Mouse (Mus musculus): ENCODE measurements at regions not wholly inside any gene's neighbourhood (a gene's known extent, or its start where the extent isn't known, plus 50 kb on each side); places are given as distances from the start of the nearest gene placed in this dataset.

- Histone ChIP-seq H3K27me3 (no peaks in the 10 kb centered on the region), H3K36me3 (no peaks in the 10 kb centered on the region), H3K9ac (no peak overlapping the region), H3K4me1 (no peaks in the 10 kb centered on the region), H3K27ac (no peak overlapping the region), H3K4me3 (no peak overlapping the region), H3K9me3 (no peaks in the 10 kb centered on the region), H3K4me2 (no peak overlapping the region)
- ATAC-seq (ENCODE audit: borderline replicate concordance, extremely low read depth, low FRiP score, low TSS enrichment): no peak
- 92% methylated on average over 6 of the region's 6 CpGs for WGBS
Observed at GRCm38 (mm10) chr1:57574530-57574929, 167.6 kb upstream of the Tyw5 start.

DNA sequence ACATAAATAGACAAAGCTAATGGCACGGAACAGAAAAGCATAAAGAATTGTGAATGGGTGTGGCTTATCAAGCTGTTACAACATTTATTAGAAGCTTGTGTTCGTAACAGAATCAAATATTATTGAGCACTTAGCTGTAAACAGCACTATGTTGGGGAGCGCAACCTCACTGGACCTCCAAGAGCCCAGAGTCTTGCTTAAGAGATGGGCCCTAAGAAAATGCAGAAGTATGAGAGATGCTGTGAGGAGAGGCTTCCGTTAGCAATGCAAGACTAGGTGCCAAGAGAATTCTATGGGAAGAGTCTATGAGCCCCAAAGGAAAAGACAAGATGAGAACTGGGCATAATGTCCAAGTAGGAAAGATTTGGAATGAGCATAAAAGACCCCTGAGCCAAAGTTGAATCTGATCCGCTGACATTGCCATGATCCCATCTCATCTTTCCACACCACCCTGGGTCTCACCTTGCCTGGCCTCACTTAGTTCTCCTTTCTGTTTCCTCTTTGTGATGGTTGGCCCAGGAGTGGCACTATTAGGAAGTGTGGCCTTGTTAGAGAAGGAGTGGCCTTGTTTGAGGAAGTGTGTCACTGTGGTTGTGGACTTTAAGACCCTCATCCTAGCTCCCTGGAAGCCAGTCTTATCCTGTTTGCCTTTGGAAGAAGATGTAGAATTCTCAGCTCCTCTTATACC is 169.3 kb upstream of the Tyw5 start:
- no peak for ATAC-seq (ENCODE audit: borderline replicate concordance, extremely low read depth, low FRiP score, low TSS enrichment)
- Histone ChIP-seq H3K27ac (no peak overlapping the region), H3K4me1 (no peaks in the 10 kb centered on the region), H3K9ac (no peak overlapping the region), H3K4me3 (no peak overlapping the region), H3K4me2 (no peak overlapping the region), H3K27me3 (no peaks in the 10 kb centered on the region), H3K9me3 (no peaks in the 10 kb centered on the region), H3K36me3 (no peaks in the 10 kb centered on the region)
- WGBS: 91% methylated on average over 5 of the region's 5 CpGs

- 51% methylated on average over 3 of the region's 3 CpGs for WGBS
- H3K4me1 ChIP-seq: no peaks in the 10 kb centered on the region
- H3K9ac ChIP-seq: no peak overlapping the region
- no peak overlapping the region for H3K27ac ChIP-seq
- H3K36me3 ChIP-seq: no peaks in the 10 kb centered on the region
- H3K27me3 ChIP-seq: no peaks in the 10 kb centered on the region
- no peaks in the 10 kb centered on the region for H3K9me3 ChIP-seq
- no peak overlapping the region for H3K4me3 ChIP-seq
- H3K4me2 ChIP-seq: no peak overlapping the region
- no peak for ATAC-seq (ENCODE audit: borderline replicate concordance, extremely low read depth, low FRiP score, low TSS enrichment)
Observed at GRCm38 (mm10) chr1:57579086-57579485, 172.2 kb upstream of the Tyw5 start.

DNA sequence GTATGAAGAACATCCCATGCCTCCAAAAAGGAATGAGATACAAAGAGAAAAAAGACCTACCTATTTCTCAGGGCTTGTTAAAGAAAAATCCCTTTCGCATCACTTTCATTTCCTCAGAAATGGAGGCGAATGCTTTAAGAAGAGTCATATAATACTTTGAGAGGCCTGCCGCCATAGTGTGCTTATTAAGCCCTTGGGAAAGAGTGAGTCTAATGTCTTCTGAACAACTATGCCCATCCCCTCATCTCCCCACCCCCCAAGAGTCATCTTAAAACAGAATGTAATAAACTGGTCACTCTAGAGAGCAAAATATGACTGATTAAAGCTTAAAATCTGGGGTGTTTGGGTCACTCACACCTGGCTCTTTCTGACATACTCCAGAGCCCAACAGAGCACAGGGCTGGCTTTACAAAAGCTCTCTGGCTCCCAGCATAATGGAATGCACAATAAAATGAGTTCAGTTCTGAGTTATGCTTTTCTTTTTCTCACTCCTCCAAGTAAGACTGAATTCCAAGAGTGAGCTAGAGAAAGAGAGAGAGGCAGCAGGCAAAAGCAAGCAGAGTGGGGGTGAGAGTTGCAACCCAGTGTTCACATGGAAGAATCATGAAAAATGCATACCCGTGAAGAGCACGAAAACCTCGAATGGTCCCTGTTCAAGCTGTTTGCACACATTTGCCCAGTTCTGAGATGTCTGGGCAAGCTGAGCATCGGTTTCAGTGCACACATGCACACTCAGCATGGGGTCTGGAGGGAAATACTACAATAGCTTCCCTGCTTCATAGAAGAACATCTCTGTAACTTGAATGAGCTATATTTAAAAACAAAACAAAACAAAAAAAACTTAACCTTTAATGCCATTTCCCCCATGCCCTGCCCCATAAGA is 180.0 kb upstream of the Spats2l start:
- no peak for ATAC-seq (ENCODE audit: borderline replicate concordance, extremely low read depth, low FRiP score, low TSS enrichment)

DNA sequence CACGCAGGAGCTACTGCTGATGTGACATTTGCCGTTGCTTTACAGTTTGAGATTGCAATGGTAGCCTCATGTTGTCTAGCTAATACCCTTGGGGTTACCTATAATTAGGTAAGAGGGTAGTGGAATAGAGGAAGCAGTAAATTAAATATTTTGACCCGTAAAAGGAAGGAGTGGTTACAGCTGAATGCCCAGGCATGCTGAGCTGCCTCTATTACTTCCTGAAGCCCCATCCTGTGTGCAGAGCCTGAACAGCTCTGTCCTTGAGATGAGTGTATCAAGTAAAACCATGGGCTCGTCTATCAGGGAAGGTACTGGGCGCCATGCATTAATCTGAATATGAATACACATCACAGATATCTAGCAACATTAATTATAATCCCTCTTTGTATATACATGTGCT is 179.1 kb upstream of the Spats2l start:
- Histone ChIP-seq H3K9me3 (no peaks in the 10 kb centered on the region), H3K27ac (no peak overlapping the region), H3K4me1 (no peaks in the 10 kb centered on the region), H3K4me2 (no peak overlapping the region), H3K36me3 (no peaks in the 10 kb centered on the region), H3K9ac (no peak overlapping the region), H3K27me3 (no peaks in the 10 kb centered on the region), H3K4me3 (no peak overlapping the region)
- WGBS: 54% methylated on average over 5 of the region's 5 CpGs
- ATAC-seq (ENCODE audit: borderline replicate concordance, extremely low read depth, low FRiP score, low TSS enrichment): no peak

More for the DNA sequence above, 180.0 kb upstream of the Spats2l start:
- H3K4me2 ChIP-seq: no peak overlapping the region
- WGBS: 84% methylated on average over 7 of the region's 7 CpGs
- H3K4me3 ChIP-seq: no peak overlapping the region
- no peaks in the 10 kb centered on the region for H3K27me3 ChIP-seq
- no peak overlapping the region for H3K9ac ChIP-seq
- no peaks in the 10 kb centered on the region for H3K9me3 ChIP-seq
- H3K27ac ChIP-seq: no peak overlapping the region
- no peaks in the 10 kb centered on the region for H3K36me3 ChIP-seq
- no peaks in the 10 kb centered on the region for H3K4me1 ChIP-seq

GRCm38 (mm10) chr1:57600951-57601350 is 173.0 kb upstream of the Spats2l start:
- no peak overlapping the region for H3K9ac ChIP-seq
- no peaks in the 10 kb centered on the region for H3K27me3 ChIP-seq
- H3K27ac ChIP-seq: no peak overlapping the region
- H3K36me3 ChIP-seq: no peaks in the 10 kb centered on the region
- no peak overlapping the region for H3K4me3 ChIP-seq
- H3K9me3 ChIP-seq: no peaks in the 10 kb centered on the region
- H3K4me1 ChIP-seq: no peaks in the 10 kb centered on the region
- no peak for ATAC-seq (ENCODE audit: borderline replicate concordance, extremely low read depth, low FRiP score, low TSS enrichment)
- WGBS: 72% methylated on average over 2 of the region's 2 CpGs
- H3K4me2 ChIP-seq: no peak overlapping the region

- WGBS: 45% methylated on average over 1 of the region's 1 CpGs
- Histone ChIP-seq H3K9me3 (no peaks in the 10 kb centered on the region), H3K36me3 (no peaks in the 10 kb centered on the region), H3K27me3 (no peaks in the 10 kb centered on the region), H3K27ac (no peak overlapping the region), H3K4me2 (no peak overlapping the region), H3K4me3 (no peak overlapping the region), H3K4me1 (no peaks in the 10 kb centered on the region), H3K9ac (no peak overlapping the region)
- ATAC-seq (ENCODE audit: borderline replicate concordance, extremely low read depth, low FRiP score, low TSS enrichment): no peak
Observed at GRCm38 (mm10) chr1:57605525-57605924, 168.4 kb upstream of the Spats2l start.

DNA sequence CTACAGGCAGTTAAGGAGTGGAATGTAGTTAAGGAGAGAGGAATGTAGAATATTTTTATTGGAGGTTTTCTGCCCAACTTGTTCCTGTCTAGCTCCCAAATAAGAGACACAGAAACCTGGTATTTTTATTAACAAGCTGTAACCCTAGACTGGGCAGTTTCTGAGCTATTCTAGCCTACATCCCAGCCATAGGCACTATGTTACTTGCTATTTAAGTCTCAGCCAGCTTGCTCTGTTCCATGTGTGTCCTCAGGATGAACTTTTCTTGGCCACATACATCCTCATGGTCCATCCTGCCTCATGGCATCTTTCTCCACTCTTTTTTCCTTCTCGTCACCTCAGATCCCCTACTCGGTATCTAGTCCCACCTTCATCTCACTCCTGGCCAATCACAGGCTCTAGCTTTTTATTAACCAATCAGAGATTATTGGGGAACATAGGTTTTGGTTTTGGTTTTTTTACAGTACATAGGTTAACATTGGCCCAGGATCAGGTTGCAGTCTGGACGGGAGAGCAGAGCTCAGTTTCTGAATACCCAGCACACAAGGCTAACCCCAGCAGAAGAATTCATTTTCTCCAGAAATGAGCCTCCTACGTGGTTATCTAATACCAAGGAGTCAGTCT is 167.8 kb upstream of the Spats2l start:
- no peaks in the 10 kb centered on the region for H3K4me1 ChIP-seq
- H3K4me3 ChIP-seq: no peak overlapping the region
- no peak overlapping the region for H3K27ac ChIP-seq
- WGBS: 61% methylated on average over 4 of the region's 4 CpGs
- H3K4me2 ChIP-seq: no peak overlapping the region
- ATAC-seq (ENCODE audit: borderline replicate concordance, extremely low read depth, low FRiP score, low TSS enrichment): no peak
- no peak overlapping the region for H3K9ac ChIP-seq
- no peaks in the 10 kb centered on the region for H3K9me3 ChIP-seq
- H3K36me3 ChIP-seq: no peaks in the 10 kb centered on the region
- no peaks in the 10 kb centered on the region for H3K27me3 ChIP-seq

DNA sequence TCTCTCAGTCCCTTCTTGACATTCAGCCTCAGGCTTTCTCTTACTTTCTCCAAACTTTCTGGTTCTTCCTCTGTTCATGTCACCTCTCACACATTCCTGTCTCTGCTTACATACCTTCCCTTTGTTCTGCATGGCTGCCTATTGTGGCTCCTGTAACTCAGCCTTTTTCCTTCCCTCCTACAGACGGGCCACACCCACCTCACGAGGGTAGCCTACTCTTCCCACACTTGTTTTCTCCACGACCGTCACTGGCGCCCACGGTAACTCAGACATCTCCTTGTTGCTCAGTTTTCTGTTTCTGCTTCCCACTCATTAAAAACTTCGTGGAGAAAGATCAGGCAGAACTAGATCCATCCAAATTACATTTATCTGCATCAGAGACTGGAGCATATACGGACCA is 166.9 kb upstream of the Spats2l start:
- Histone ChIP-seq H3K27ac (no peak overlapping the region), H3K9me3 (no peaks in the 10 kb centered on the region), H3K4me1 (no peaks in the 10 kb centered on the region), H3K27me3 (no peaks in the 10 kb centered on the region), H3K4me3 (no peak overlapping the region), H3K4me2 (no peak overlapping the region), H3K9ac (no peak overlapping the region), H3K36me3 (no peaks in the 10 kb centered on the region)
- no peak for ATAC-seq (ENCODE audit: borderline replicate concordance, extremely low read depth, low FRiP score, low TSS enrichment)
- 61% methylated on average over 8 of the region's 8 CpGs for WGBS

GRCm38 (mm10) chr1:57607626-57608422 is 166.1 kb upstream of the Spats2l start:
- no peak overlapping the region for H3K4me2 ChIP-seq
- H3K9ac ChIP-seq: no peak overlapping the region
- H3K36me3 ChIP-seq: no peaks in the 10 kb centered on the region
- no peak for ATAC-seq (ENCODE audit: borderline replicate concordance, extremely low read depth, low FRiP score, low TSS enrichment)
- no peak overlapping the region for H3K27ac ChIP-seq
- no peaks in the 10 kb centered on the region for H3K27me3 ChIP-seq
- no peak overlapping the region for H3K4me3 ChIP-seq
- H3K4me1 ChIP-seq: no peaks in the 10 kb centered on the region
- no peaks in the 10 kb centered on the region for H3K9me3 ChIP-seq
- 64% methylated on average over 11 of the region's 12 CpGs for WGBS

DNA sequence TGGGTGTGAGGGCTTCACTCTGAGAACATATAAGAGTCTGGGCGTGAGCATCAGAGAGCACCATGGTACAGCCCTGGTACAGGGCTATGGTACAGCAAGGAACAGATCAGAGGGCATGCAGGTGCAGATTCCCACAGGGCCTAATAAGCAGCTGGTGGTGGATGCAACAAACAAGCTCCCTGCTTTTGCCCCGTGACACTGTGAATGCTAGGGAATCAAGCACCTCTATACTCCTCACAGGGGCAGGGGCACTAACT is 165.6 kb upstream of the Spats2l start:
- H3K27me3 ChIP-seq: no peaks in the 10 kb centered on the region
- no peak overlapping the region for H3K4me2 ChIP-seq
- no peak overlapping the region for H3K9ac ChIP-seq
- no peak for ATAC-seq (ENCODE audit: borderline replicate concordance, extremely low read depth, low FRiP score, low TSS enrichment)
- WGBS: 55% methylated on average over 2 of the region's 2 CpGs
- peaks cover 5% of the 10 kb centered on the region; the same call in 1 of the 2 replicates for H3K4me1 ChIP-seq
- H3K9me3 ChIP-seq: no peaks in the 10 kb centered on the region
- no peaks in the 10 kb centered on the region for H3K36me3 ChIP-seq
- H3K4me3 ChIP-seq: no peak overlapping the region
- no peak overlapping the region for H3K27ac ChIP-seq
